Mouse (Mus musculus) neural tube, embryonic 14.5 days (tissue): ENCODE results near the gene Fkbp2. TPM values are rescaled to one million over a fixed set of nuclear protein-coding genes. Genes with fewer than 3 reads are reported as not detected.

Experiments
- ATAC-seq: fragments of 200-750 bp; cut with Nextera tagmentation; 2 replicates; pipeline ENCODE4 v1.8.0; 2017; ENCODE audit warnings: low read depth, mild to moderate bottlenecking, moderate TSS enrichment, moderate library complexity
- H3K27ac ChIP-seq: fragments of 300-500 bp; sonication (generic); 2 replicates; pipeline ENCODE4 v1.5.1; 2014; ENCODE audit warnings: low read depth, mild to moderate bottlenecking, control low read depth, low read length, moderate library complexity, mixed read lengths
- H3K27me3 ChIP-seq: fragments of 300-500 bp; sonication (generic); 2 replicates; pipeline ENCODE4 v1.6.1; 2014; ENCODE audit warnings: low read length; ENCODE audit not compliant: control insufficient read depth, insufficient read depth
- H3K36me3 ChIP-seq: fragments of 300-500 bp; sonication (generic); 2 replicates; pipeline ENCODE4 v1.6.1; 2014; ENCODE audit warnings: low read length, mixed read lengths; ENCODE audit not compliant: control insufficient read depth, insufficient read depth
- H3K4me1 ChIP-seq: fragments of 300-500 bp; sonication (generic); 2 replicates; pipeline ENCODE4 v1.6.1; 2014; ENCODE audit warnings: low read length; ENCODE audit not compliant: control insufficient read depth, insufficient read depth
- H3K4me2 ChIP-seq: fragments of 300-500 bp; sonication (generic); 2 replicates; pipeline ENCODE4 v1.6.1; 2014; ENCODE audit warnings: mild to moderate bottlenecking, low read depth, low read length, control low read depth
- H3K4me3 ChIP-seq: fragments of 300-500 bp; sonication (generic); 2 replicates; pipeline ENCODE4 v1.5.1; 2014; ENCODE audit warnings: low read depth, low read length, control low read depth, mixed read lengths
- H3K9ac ChIP-seq: fragments of 300-500 bp; sonication (generic); replicated peaks from 2 replicates; pipeline ENCODE4 v1.6.1; 2014; ENCODE audit warnings: low read depth, mild to moderate bottlenecking, control low read depth, low read length, mixed read lengths
- H3K9me3 ChIP-seq: fragments of 300-500 bp; sonication (generic); 2 replicates; pipeline ENCODE4 v1.6.1; 2016; ENCODE audit warnings: low read length; ENCODE audit not compliant: control insufficient read depth
- WGBS: fragments of 180-500 bp; shearing (Covaris S2); extraction: QIAGEN DNeasy Blood & Tissue Kit; methylation state at CpG from one replicate; pipeline ENCODE4 v1.1.7; 2014; 5-methylcytosine and 5-hydroxymethylcytosine counted together
- polyA plus RNA-seq: library from polyadenylated mRNA; unstranded; fragments of >200 nt; fragmentation: Nextera tagmentation; extraction: Ambion mirVana; gene quantifications from 2 replicates; pipeline ENCODE4 v1.2.1, GENCODE M21; 2014

Fkbp2 gene
- polyA plus RNA-seq, 1 experiment from 2014 or later = 119 TPM

GRCm38 (mm10) chr19:6949951-6950350 is 30.4 kb downstream of the Fkbp2 start:
- no peaks in the 10 kb centered on the region for H3K27me3 ChIP-seq
- no peaks in the 10 kb centered on the region for H3K9me3 ChIP-seq
- ATAC-seq = no peak
- H3K4me2 ChIP-seq = peak overlapping the region; percentile 97
- H3K4me3 ChIP-seq = peak overlapping the region; percentile 43
- H3K9ac ChIP-seq = peak overlapping the region; percentile 72
- peaks cover 10% of the 10 kb centered on the region; the same call in 1 of the 2 replicates for H3K4me1 ChIP-seq
- H3K36me3 ChIP-seq = no peaks in the 10 kb centered on the region
- peak overlapping the region; percentile 88; the same call in 1 of the 2 replicates for H3K27ac ChIP-seq
- 42% methylated on average over 5 of the region's 5 CpGs for WGBS

GRCm38 (mm10) chr19:6949532-6949931 is 30.8 kb downstream of the Fkbp2 start:
- no peaks in the 10 kb centered on the region for H3K9me3 ChIP-seq
- 95% methylated on average over 5 of the region's 5 CpGs for WGBS
- H3K9ac ChIP-seq = no peak overlapping the region
- no peak overlapping the region for H3K27ac ChIP-seq
- H3K4me1 ChIP-seq = peaks cover 10% of the 10 kb centered on the region; the same call in 1 of the 2 replicates
- no peak for ATAC-seq
- H3K27me3 ChIP-seq = no peaks in the 10 kb centered on the region
- H3K4me2 ChIP-seq = no peak overlapping the region
- no peak overlapping the region for H3K4me3 ChIP-seq
- H3K36me3 ChIP-seq = no peaks in the 10 kb centered on the region

- no peak for ATAC-seq
- H3K9me3 ChIP-seq = no peaks in the 10 kb centered on the region
These were observed 32.1 kb downstream of the Fkbp2 start for GRCm38 (mm10) chr19:6948186-6948585.

GRCm38 (mm10) chr19:6947742-6948141 is 32.6 kb downstream of the Fkbp2 start:
- H3K4me2 ChIP-seq = no peak overlapping the region
- H3K9ac ChIP-seq = no peak overlapping the region
- 55% methylated on average over 4 of the region's 4 CpGs for WGBS
- no peak for ATAC-seq
- no peak overlapping the region for H3K27ac ChIP-seq
- H3K27me3 ChIP-seq = no peaks in the 10 kb centered on the region
- no peaks in the 10 kb centered on the region for H3K36me3 ChIP-seq
- peaks cover 11% of the 10 kb centered on the region; the same call in 1 of the 2 replicates for H3K4me1 ChIP-seq
- no peaks in the 10 kb centered on the region for H3K9me3 ChIP-seq
- H3K4me3 ChIP-seq = no peak overlapping the region

More at GRCm38 (mm10) chr19:6948186-6948585, 32.1 kb downstream of the Fkbp2 start:
- Histone ChIP-seq H3K27ac (no peak overlapping the region), H3K36me3 (no peaks in the 10 kb centered on the region), H3K4me2 (no peak overlapping the region), H3K27me3 (no peaks in the 10 kb centered on the region), H3K4me1 (peaks cover 10% of the 10 kb centered on the region; the same call in 1 of the 2 replicates), H3K4me3 (no peak overlapping the region), H3K9ac (no peak overlapping the region)
- WGBS = 68% methylated on average over 4 of the region's 4 CpGs

- peaks cover 19% of the 10 kb centered on the region for H3K4me1 ChIP-seq
- H3K4me3 ChIP-seq = no peak overlapping the region
- H3K27ac ChIP-seq = no peak overlapping the region
- no peaks in the 10 kb centered on the region for H3K36me3 ChIP-seq
- H3K9me3 ChIP-seq = no peaks in the 10 kb centered on the region
- 93% methylated on average over 6 of the region's 6 CpGs for WGBS
- H3K9ac ChIP-seq = no peak overlapping the region
- ATAC-seq = no peak
- H3K4me2 ChIP-seq = no peak overlapping the region
- H3K27me3 ChIP-seq = no peaks in the 10 kb centered on the region
These were observed 36.6 kb downstream of the Fkbp2 start for GRCm38 (mm10) chr19:6943709-6944108.

GRCm38 (mm10) chr19:6942764-6943163 is 37.5 kb downstream of the Fkbp2 start:
- peak overlapping the region; percentile 100 for H3K4me2 ChIP-seq
- no peaks in the 10 kb centered on the region for H3K27me3 ChIP-seq
- H3K4me1 ChIP-seq = peaks cover 22% of the 10 kb centered on the region
- H3K27ac ChIP-seq = peak overlapping the region; percentile 94
- no peaks in the 10 kb centered on the region for H3K36me3 ChIP-seq
- ATAC-seq = 0 out of 2 replicates have a peak, but pooled peaks have one; percentile 1
- H3K9me3 ChIP-seq = no peaks in the 10 kb centered on the region
- WGBS = 23% methylated on average over 5 of the region's 5 CpGs
- peak overlapping the region; percentile 82 for H3K9ac ChIP-seq
- H3K4me3 ChIP-seq = peak overlapping the region; percentile 85

GRCm38 (mm10) chr19:6942249-6942691 is 38.0 kb downstream of the Fkbp2 start, which contains the start of gene Gpr137:
Gpr137 (minus strand) TSS chr19:6942480.
- H3K36me3 ChIP-seq = no peaks in the 10 kb centered on the region
- peak within 1 kb of the TSS; percentile 100 for H3K4me2 ChIP-seq
- H3K4me3 ChIP-seq = peak within 1 kb of the TSS; percentile 85
- under 1% methylated on average over 27 of the region's 27 CpGs for WGBS
- ATAC-seq = peak; percentile 83
- peak within 1 kb of the TSS; percentile 94 for H3K27ac ChIP-seq
- H3K27me3 ChIP-seq = no peaks in the 10 kb centered on the region
- peak within 1 kb of the TSS; percentile 82 for H3K9ac ChIP-seq
- no peaks in the 10 kb centered on the region for H3K9me3 ChIP-seq
- H3K4me1 ChIP-seq = peaks cover 22% of the 10 kb centered on the region

- peak within 1 kb of the TSS; percentile 100 for H3K4me2 ChIP-seq
- peak within 1 kb of the TSS; percentile 85 for H3K4me3 ChIP-seq
- no peaks in the 10 kb centered on the region for H3K36me3 ChIP-seq
- peak within 1 kb of the TSS; percentile 82 for H3K9ac ChIP-seq
- peaks cover 22% of the 10 kb centered on the region for H3K4me1 ChIP-seq
- peak; percentile 82 for ATAC-seq
- H3K9me3 ChIP-seq = no peaks in the 10 kb centered on the region
- WGBS = under 1% methylated on average over 82 of the region's 83 CpGs
- H3K27ac ChIP-seq = peak within 1 kb of the TSS; percentile 94
- H3K27me3 ChIP-seq = no peaks in the 10 kb centered on the region
These were observed 38.7 kb downstream of the Fkbp2 start, which contains the start of gene Bad for GRCm38 (mm10) chr19:6941372-6942248. Bad (plus strand) TSS chr19:6941861.
